Mouse (Mus musculus) left cerebral cortex, postnatal 14 days (tissue): ENCODE measurements around the gene Park7. TPM values are rescaled to one million over a fixed set of nuclear protein-coding genes. Genes with fewer than 3 reads are reported as not detected.
"Not testable (repeated sequence)": the region's sequence is repeated elsewhere in the genome, so short reads cannot be mapped to it uniquely, and the experiment has no call there.

Source experiments
- DNase-seq, 2 experiments: peaks; one replicate each; pipeline ENCODE4 v3.0.0; 2021 to 2022; ENCODE audit warnings: low spot score in 2 of 2, mixed read lengths in 1 of 2
- intact Hi-C: fragments of 180-260 bp; cut with DNase I; formaldehyde crosslinking; loops from one replicate; pipeline ENCODE4 v1.15.1; 2025
- total RNA-seq, 2 experiments: library from RNA; stranded (reverse); gene quantifications; 2 replicates each; pipeline ENCODE4 v1.2.3; 2021

Park7 gene
- total RNA-seq, 2 experiments from 2014 or later, result 203 to 206 TPM

DNA sequence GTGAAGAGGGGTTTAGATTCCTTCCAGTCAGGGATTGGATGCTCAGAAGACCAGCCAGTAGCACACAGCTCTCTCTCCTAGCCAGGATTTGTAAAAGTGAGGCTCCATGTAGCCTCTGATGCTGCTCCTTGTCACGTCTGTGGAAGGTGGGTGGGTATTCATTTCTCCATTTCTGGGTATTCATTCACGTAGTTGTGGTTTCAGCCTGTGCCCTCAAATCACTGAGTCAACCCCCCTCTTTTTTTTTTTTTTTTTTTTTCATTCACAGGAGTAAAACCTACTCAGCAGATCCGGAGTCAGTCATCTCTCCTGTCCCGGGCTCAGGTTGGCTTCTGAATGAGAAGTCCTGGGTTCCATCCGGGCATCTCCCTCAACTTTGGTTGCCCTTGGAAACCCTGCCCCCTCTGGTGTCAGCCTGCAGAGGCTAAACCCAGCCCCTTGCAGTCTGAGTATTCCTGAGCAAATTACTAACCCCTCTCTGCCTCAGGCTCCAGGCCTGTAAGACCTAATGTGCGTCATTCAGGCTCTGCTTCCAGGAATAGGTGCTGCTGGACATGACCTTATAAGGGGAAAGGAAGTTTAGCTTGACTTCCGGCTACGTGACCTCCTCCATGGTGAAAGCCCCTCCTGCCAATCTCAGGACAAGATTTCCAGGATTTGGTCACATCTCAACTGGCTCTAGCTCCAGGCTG lies 3.2 kb upstream of the Park7 start:
- DNase-seq, result no peak
- intact Hi-C loops, result no loop called here

DNA sequence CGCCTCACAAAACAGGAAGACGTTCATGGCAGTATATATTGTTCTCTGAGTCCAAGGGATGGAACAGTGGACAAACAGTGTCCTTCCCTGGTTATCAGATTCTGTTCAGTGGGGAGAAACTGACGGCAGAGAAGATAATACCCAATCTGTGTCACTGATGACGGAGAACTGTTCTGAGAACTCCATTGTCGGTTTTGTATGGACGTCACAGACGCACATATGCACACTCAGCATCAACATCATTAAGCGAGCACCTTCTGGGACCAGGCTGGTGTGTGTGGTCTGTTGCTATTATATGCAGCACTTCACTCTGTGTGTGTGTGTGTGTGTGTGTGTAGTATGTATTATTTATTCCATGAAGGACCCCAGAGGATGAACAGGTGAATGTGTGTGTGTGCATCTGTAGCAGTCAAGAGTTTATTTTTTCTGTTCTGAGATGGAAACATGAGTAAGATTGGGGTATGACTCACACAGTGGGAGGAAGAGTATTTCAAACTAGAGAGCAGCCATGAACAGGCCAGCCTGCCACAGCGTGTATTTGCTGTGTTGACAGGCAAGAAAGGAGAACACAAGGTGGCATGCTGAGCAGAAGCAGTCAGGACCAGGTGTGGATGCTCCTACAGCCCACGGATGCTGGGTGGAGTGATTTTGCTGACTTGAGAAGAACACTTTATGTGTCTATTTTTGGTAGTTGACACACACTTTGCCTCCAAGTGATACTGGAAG lies 1.1 kb upstream of the Park7 start:
- intact Hi-C loops, result no loop called here
- peak; percentile 33 to 78 for DNase-seq

DNA sequence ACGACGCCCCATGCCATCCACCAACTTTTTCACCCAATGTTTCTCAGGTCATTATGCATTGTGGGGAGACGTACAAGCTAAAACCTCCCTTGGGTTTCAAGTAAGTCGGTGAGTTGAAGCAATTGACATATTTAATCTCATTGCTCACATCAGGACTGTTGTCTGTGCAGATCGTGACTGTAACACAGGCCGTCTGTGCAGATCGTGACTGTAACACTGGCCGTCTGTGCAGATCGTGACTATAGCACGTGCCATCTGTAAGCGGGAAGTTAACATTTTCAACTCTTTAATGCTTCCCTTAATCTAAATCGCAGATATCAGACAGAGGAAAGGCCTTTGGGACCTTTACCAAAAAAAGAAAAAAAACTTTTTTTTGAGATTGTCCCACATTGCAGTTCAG lies 494 bp downstream of the Park7 start:
- DNase-seq, result peak in 1 of 2 experiments; percentile 35
- intact Hi-C loops, result no loop called here

DNA sequence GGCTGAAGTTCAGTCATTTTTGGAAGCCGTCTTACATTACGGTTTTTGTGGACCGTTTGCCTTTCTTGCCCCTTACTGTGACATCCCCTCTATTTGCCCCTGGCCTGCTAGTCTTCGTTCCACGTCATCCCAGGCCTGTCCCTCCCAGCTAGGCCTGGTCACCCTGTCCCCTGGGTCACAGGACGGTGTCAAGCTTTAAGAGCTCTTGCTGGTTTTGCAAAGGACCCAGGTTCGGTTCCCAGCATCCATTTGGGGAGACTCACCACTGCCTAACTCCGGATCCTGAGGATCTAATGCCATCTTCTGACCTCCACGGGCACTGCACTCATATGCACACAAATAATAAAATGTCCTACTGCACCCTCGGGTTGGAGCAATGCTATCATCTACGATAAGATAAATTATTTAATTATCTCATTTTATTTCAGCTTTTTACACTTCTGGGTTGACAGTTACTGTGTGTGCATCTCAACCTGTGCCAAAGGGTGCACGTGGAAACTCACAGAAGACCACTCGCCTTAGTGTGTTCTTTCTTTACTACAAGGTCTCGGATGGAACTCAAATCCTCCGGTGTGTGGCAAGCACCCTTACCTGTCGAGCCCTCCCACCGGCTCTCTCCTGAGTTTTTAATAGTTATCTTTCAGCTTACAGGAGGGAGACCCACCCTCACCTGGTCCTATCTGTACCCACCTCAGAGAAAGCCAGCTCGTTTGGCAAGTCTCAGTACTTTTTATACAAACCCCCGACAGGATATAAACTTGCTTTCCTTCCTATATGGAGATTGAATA lies 3.9 kb downstream of the Park7 start:
- intact Hi-C loops, result no loop called here
- no peak for DNase-seq

DNA sequence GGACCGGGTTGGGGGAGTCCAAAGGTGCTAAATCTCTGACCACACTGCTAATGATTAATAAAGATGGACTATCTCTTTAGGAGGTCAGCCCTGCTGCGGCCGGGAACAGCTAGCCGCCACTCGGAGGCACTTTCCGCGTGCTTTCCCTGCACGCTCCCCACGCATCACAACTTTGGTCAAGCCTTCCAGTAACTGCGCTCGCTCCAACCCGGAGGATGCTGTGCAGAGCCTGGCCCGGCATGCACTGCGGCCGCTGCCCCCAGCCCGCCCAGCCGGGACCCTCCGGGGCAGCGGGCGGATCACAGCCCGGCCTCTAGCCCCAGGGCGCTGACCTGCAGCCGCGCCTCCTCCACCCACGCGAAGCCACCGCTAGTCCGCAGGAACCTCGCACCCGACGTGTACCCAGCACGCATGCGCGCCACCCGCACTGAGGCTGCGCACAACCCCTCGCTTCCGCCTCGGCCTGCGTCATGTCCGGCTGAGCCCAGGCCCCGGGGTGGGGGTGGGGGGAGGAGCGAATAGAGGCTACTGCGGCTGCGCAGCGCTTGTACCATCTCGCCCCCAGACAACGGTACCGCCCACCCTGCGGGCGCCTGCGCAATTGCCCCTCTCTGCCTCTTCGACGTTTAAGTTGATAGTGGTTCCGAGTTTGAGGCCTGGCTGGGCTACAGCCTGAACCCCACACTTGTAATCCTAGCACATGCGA lies 4.6 kb downstream of the Park7 start:
- peak; percentile 98 for DNase-seq
- intact Hi-C loops, result no loop called here

DNA sequence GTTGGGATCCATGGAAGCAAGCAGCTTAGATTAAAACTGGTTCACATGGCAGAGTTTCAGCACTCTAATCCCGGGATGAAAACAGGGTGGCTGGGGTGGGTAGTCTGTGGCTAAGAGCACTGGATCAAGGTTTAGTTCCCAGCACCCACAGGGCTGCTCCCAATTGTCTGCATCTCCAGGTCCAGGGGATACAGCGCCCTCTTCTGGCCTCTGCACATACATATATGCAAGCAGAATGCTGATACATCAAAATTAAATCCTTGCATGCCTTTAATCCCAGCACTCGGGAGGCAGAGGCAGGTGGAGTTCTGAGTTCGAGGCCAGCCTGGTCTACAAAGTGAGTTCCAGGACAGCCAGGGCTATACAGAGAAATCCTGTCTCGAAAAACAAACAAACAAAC lies 5.7 kb downstream of the Park7 start:
- DNase-seq, intact Hi-C loops: not testable (repeated sequence)

DNA sequence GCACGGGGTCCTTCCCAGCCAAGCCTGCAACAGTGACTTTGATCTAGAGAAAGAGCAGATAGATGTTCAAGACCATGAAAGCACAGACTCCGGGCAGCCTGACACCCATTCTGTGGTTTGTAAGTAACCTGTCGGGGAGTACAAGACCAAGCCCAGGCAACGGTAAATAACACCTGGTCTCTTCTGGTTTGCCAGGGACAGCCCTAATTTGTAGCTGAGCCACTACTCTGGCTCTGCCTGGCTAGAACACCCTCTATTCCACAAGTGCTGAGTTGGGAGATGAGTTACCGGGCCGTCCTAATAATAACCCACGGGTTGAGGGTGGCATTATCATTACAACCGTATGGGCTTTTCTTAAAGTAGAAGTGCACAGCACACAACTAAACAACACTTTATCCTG lies 7.1 kb downstream of the Park7 start:
- intact Hi-C loops, result no loop called here
- no peak for DNase-seq

DNA sequence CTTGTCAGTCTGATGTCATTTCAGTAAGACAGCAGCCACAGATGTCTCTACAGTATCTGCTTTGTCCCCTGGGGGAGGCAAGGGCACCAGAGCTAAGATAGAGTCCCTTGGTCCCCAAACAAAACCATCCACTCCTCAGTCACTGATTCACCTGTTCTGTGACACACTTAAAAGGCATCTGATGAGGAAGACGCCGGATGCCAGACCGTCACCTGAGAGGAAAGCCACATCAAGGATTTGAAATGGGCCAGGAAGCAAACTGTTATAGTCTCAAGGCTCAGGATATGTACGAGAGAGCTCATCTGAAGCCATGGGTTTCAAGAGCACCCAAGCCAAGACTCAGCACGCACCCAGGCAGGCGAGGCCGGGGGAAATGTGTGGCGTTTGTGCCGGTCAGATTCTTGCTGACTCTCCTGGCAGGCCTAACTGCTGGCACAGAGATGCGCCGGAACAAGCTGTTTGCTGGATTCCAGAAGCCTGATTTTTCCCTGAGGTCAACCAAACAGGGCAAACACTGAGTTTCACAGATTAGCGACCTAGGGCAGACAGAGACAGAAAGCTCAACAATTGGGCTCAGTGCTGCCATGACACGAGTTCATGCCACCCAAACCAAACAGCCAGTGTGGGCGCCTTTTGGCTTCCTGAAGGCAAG lies 11.0 kb downstream of the Park7 start:
- intact Hi-C loops, result no loop called here
- DNase-seq, result no peak

DNA sequence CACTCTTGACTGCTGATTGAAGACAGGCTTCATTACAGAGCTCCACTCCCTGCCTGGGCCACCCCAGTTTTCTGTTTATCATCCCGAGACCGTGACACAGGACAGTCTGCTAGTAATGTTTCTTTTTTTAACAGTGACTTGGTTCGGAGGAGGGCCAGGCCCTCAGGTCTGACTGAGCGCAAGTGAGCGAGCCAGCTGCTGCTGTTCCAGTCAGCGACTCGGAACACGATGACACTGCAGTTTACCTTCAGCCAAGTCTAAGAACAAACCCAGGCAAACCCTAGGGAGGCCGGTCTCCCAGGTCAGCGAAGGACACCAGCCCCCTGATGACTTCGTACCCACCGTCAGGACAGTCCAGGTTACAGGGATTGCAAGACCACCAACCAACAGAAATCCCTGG lies 12.2 kb downstream of the Park7 start:
- DNase-seq, result no peak
- intact Hi-C loops, result no loop called here

DNA sequence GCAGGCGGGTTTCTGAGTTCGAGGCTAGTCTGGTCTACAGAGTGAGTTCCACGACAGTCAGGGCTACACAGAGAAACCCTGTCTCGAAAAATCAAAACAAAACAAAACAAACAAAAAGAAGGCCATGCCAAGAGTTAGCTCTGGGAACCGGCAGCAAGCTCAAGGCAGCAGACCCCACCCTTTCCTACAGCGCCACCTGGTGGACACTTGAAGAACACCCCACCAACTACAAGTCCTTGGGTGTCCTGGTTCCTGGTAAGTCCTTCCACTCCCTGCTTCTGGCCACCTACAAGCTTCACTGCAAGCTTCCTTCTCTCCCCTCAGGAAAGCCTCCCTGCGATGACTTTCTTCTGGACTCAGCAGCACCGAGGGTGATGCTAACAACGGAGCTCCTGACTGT lies 12.6 kb downstream of the Park7 start:
- DNase-seq, result peak; percentile 68 to 76
- intact Hi-C loops, result loop anchor here (1.0 kb wide), 1 partner anchor 245 kb away; no protein-coding TSS in a partner anchor

DNA sequence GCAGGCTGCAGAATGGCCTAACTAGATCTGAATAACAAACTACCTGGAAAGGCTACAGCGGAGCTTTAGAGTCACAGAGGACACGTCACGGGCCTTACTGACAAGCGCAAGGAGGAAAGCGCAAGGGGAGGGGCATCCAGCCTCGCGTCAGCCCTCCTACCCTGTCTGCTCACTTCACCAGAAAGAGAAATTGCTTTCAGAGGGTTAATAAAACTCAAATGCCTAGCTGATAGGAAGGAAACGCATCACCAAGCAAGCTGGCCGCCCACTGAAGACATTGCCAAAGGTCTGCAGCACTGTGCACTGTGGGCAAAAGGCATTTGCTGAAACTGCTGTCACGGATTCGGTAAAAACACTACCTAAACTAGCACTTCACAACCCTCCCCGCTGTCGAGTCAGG lies 13.8 kb downstream of the Park7 start:
- intact Hi-C loops, result no loop called here
- no peak for DNase-seq

DNA sequence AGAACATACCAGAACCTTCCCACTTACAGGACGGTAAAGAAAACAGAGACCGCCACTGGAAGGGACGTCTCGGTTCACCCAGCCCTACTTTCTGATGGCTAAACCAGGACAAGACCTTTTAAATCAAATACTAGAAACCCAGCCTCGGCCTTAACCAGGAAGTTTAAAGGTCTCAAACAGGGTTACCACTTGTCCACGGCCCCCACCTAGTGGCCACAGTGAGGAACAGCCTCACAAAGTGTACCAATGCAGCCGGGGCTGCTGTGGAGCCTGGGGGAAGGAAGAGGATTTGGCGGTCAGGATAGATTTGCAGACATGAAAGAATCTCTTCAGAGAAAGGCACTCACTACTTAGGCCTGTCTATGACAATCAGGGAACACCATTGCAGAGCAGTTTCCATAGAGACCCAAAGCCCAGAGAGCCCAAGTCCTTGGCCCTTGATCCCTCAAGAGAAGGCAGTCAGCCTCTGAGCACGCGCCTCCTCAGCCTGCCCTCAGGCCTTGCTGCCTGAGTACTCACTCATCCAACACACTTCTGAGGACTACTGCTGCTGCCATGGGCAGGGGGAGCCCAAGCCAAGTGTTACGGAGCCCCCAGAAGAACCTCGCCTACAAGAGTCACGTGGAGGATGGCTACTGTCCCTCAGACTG lies 15.4 kb downstream of the Park7 start:
- intact Hi-C loops, result no loop called here

DNA sequence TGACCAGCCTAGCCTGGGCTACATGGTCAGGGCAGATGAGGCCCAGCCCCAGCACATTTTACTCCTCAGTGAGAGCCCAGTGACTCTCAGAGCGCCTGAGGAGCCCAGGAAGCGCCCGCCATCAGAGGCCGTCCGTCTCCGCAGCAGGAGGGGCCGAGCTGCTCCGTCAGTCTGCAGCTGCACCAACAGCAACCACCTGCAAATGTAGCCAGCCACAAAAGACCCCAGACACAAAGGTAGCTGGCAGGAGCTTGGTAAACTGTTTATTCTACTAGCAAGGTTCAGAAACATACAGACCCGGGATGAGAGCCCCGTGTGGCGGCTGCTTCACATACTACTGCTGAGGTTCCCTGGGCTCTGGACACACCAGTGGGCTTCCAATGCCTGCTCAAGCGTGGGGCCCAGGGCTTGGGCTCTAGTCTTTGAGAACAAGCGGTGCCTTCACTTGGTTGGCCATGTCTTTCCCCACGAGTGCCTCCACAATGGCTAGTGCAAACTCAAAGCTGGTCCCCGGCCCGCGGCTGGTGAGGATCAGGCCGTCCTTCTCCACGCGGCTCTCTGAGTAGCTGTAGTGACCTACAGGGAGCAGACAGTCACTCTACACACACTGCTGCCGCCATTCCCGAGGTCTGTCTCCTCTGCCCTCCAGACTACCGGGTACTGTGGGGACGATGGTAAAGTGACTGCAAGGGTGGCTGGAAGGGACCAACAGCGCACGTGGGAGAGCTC lies 17.2 kb downstream of the Park7 start:
- intact Hi-C loops, result no loop called here
- DNase-seq, result no peak

More for the DNA sequence above, 15.4 kb downstream of the Park7 start:
- peak; percentile 67 to 68 for DNase-seq

DNA sequence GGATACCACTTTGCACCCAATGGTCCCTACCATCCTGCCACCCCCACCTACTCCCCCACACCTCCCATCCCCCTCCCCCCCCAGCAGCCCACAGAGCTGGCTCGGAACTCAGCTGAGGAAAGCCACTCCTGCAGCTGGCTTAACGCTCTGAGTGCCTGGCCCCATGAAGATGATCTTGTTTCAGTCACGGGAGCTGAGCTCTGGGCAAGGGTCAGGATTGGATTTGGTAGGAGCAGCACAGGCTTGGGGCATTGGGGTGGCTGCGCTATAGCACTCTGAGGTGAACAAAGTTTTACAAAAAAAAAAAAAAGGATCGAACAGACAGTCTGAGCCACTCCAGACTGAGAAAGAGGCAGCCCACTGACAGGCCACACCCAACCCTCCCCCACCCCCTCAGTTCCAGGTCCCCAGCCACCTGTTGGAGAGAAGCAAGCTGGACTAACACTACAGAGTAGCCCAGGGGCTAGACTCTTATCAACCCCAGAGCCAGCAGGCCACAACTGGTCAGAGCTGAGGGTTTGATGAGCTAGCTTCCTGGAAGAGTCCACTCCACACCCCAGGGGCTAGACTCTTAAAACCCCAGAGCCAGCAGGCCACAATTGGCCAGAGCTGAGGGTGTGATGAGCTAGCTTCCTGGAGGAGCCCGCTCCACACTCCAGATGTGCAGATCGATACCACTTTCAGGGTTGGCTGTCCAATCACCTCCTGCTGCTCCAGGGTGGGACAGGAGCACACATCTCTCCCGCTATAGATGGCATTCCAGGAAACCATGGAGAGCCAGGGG lies 19.3 kb downstream of the Park7 start:
- no peak for DNase-seq
- intact Hi-C loops, result no loop called here

DNA sequence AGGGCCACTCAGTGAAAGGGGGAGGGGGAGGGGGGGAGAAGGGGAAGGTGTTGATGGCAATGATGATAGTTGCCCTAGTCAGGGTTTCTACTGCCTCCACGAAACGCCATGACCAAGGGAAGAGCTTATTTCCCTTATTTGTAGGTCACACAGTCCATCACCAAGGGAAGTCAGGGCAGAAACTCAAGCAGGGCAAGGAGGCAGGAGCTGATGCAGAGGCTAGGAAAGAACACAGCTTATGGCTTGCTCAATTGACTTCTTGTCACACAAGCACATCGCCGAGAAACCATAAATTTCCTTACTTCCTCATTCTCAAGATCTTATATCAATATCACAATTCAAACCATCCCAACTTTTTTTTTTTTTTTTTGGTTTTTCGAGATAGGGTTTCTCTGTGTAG lies 22.9 kb downstream of the Park7 start:
- DNase-seq, result no peak
- intact Hi-C loops, result no loop called here

DNA sequence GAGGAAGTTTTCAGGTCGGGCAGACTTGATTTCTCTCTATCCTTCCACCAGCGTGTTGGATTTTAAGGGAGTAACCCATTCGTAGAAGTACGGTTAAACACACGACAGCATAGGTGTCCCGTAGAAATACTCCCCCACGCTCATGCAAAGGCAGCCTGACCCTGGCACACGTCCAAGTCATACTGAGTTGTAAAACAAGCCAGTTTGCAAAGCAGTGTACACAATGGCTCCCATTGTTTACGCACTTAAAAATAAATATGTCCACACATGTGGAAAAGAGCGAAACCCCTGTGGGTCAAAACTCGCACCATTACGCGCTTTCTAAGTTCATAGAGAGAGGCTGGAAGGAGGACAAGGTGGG lies 24.3 kb downstream of the Park7 start:
- no peak for DNase-seq
- intact Hi-C loops, result no loop called here

DNA sequence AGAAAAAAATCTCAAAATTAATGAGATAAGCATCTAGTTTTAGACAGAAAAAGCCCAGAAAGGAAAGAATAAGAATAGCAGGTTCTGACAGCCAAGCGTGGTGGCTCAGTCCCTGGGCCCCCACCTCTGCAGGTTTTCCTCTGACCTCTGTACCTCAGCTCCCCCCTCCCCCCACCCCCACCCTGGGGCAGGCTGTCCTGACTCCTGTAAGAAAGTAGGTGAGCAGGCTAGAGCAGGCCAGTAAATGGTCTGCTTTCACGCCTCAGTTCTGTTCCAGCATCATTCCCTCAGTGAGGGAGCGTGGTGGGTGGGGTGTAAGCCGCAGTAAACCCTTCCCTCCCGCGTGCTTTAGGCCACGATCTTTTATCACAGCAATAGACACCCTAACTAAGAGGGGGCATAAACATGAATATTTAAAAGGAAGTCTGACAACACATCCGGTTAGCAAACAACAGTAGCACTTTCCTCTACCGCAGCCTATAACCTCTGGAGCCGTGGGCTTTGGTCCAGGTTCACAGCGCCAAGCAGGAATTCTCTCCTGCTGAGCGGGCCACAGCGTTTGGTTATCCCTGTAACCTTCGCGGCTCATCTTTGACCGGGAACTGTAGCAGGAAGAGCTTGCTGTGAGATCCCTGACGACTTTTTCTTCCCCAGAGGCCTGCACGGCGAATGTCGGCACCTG lies 24.8 kb downstream of the Park7 start:
- DNase-seq, result no peak
- intact Hi-C loops, result no loop called here
